Mouse (Mus musculus): ENCODE measurements at regions not wholly inside any gene's neighbourhood (a gene's known extent, or its start where the extent isn't known, plus 50 kb on each side); places are given as distances from the start of the nearest gene placed in this dataset.
A peak's percentile ranks its signal among the peaks of the same experiment; 100 is the strongest.

GRCm38 (mm10) chr3:100747421-100748308, 62.4 kb upstream of the Man1a2 start:
- Histone ChIP-seq H3K9me3 (no peaks in the 10 kb centered on the region), H3K4me1 (replicated peaks) (peaks cover 10% of the 10 kb centered on the region), H3K27ac (peak overlapping the region; percentile 40), H3K4me2 (no peak overlapping the region), H3K4me3 (no peak overlapping the region), H3K36me3 (no peaks in the 10 kb centered on the region), H3K9ac (no peak overlapping the region), H3K27me3 (no peaks in the 10 kb centered on the region)
- peak; percentile 33 for ATAC-seq (ENCODE audit: low FRiP score)
- 38% methylated on average over 15 of the region's 15 CpGs for WGBS

- no peak overlapping the region for H3K4me2 ChIP-seq
- no peak for ATAC-seq (ENCODE audit: low FRiP score)
- WGBS = 92% methylated on average over 7 of the region's 7 CpGs
Measured at GRCm38 (mm10) chr3:100737660-100738059, 52.4 kb upstream of the Man1a2 start.

GRCm38 (mm10) chr3:100736539-100736938, 51.2 kb upstream of the Man1a2 start:
- no peak overlapping the region for H3K9ac ChIP-seq
- H3K27ac ChIP-seq = no peak overlapping the region
- WGBS = 95% methylated on average over 3 of the region's 3 CpGs
- no peaks in the 10 kb centered on the region for H3K36me3 ChIP-seq
- H3K4me1 ChIP-seq (replicated peaks) = no peaks in the 10 kb centered on the region
- no peak for ATAC-seq (ENCODE audit: low FRiP score)
- H3K27me3 ChIP-seq = no peaks in the 10 kb centered on the region
- no peak overlapping the region for H3K4me2 ChIP-seq
- no peaks in the 10 kb centered on the region for H3K9me3 ChIP-seq
- H3K4me3 ChIP-seq = no peak overlapping the region

More at GRCm38 (mm10) chr3:100737660-100738059, 52.4 kb upstream of the Man1a2 start:
- Histone ChIP-seq H3K4me1 (replicated peaks) (no peaks in the 10 kb centered on the region), H3K9ac (no peak overlapping the region), H3K36me3 (no peaks in the 10 kb centered on the region), H3K4me3 (no peak overlapping the region), H3K27ac (no peak overlapping the region), H3K27me3 (no peaks in the 10 kb centered on the region), H3K9me3 (no peaks in the 10 kb centered on the region)

All from hindbrain, embryonic 13.5 days (tissue).